Mouse (Mus musculus): ENCODE results near the gene Shroom3. TPM values are rescaled to one million over a fixed set of nuclear protein-coding genes. Genes with fewer than 3 reads are reported as not detected.

Shroom3 gene
- polyA plus RNA-seq, 1 experiment: not detected

GRCm38 (mm10) chr5:92813562-92813961 lies 130.3 kb downstream of the Shroom3 start:
- Histone ChIP-seq H3K27ac (ENCODE audit: insufficient read depth, low read depth, low read length) (no peak overlapping the region), H3K4me1 (ENCODE audit: control insufficient read depth, insufficient read depth, low read length) (no peaks in the 10 kb centered on the region), H3K4me3 (ENCODE audit: insufficient read depth, low read length) (no peak overlapping the region)
- TF ChIP-seq CTCF (IDR thresholded peaks at IDR 0.05; ENCODE audit: low read depth, low read length) (no peak), POLR2A (IDR thresholded peaks at IDR 0.05; ENCODE audit: borderline replicate concordance, low read depth, low read length) (no peak)

DNA sequence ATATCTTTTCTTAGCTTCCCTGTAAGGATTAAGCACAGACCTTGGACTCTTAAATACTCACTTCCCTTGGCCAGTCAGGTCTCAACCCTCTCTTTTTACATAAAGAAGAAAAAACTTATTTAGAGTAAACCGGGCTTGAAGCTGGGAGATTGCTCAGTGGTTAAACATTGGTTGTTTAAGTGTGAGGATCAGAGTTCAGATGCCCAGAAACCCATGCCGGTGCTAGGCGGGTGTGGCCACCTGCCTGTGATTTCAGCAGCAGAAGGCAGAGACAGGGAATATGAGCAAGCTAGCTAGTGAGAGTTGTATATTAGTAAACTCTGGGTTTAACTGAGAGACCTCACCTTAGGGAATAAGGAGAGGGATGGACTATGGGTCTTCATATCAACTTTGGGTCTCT lies 131.4 kb downstream of the Shroom3 start:
- no peak for TF ChIP-seq CTCF (IDR thresholded peaks at IDR 0.05; ENCODE audit: low read depth, low read length)
- no peak for TF ChIP-seq POLR2A (IDR thresholded peaks at IDR 0.05; ENCODE audit: borderline replicate concordance, low read depth, low read length)
- Histone ChIP-seq H3K4me3 (ENCODE audit: insufficient read depth, low read length) (no peak overlapping the region), H3K27ac (ENCODE audit: insufficient read depth, low read depth, low read length) (no peak overlapping the region), H3K4me1 (ENCODE audit: control insufficient read depth, insufficient read depth, low read length) (no peaks in the 10 kb centered on the region)

DNA sequence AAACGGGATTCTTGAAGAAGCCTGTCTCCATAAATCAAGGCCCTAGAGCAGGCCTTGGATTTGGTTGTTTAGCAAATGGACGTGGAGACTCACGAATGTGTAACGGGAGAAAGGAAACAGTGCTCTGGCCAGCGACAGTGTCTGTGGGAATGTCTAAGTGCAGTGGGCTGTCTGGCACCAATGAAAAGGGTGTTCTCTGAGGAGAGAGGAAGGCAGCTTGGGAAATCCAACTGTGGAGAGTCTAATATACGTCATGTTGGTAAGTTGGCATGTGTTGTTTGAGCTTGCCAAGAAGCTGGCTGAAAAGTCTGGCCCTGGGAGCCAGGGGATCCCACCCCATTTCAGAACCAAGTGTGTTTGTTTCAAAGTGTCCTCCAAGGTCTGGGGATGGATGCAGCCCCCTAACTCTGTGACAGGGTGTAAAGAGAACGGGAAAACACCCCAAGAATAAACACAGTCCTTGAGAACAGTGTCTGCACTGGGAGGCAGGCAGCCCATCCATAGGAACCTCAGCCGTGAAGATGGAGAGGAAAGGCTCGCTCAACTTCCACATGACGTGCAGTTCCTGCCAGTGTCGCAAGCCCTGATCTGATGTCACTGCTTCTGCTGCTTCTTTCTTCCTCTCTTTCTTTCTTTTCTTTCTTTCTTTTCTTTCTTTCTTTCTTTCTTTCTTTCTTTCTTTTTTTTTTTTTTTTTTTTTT lies 134.0 kb downstream of the Shroom3 start:
- Histone ChIP-seq H3K4me3 (ENCODE audit: insufficient read depth, low read length) (no peak overlapping the region), H3K4me1 (ENCODE audit: control insufficient read depth, insufficient read depth, low read length) (no peaks in the 10 kb centered on the region), H3K27ac (ENCODE audit: insufficient read depth, low read depth, low read length) (no peak overlapping the region)
- TF ChIP-seq POLR2A (IDR thresholded peaks at IDR 0.05; ENCODE audit: borderline replicate concordance, low read depth, low read length) (no peak), CTCF (IDR thresholded peaks at IDR 0.05; ENCODE audit: low read depth, low read length) (no peak)

- no peak overlapping the region for H3K27ac ChIP-seq (ENCODE audit: insufficient read depth, low read depth, low read length)
- no peak overlapping the region for H3K4me3 ChIP-seq (ENCODE audit: insufficient read depth, low read length)
- no peaks in the 10 kb centered on the region for H3K4me1 ChIP-seq (ENCODE audit: control insufficient read depth, insufficient read depth, low read length)
- TF ChIP-seq POLR2A (IDR thresholded peaks at IDR 0.05; ENCODE audit: borderline replicate concordance, low read depth, low read length): no peak
- no peak for TF ChIP-seq CTCF (IDR thresholded peaks at IDR 0.05; ENCODE audit: low read depth, low read length)
Measured at GRCm38 (mm10) chr5:92821370-92821769, 138.1 kb downstream of the Shroom3 start.

DNA sequence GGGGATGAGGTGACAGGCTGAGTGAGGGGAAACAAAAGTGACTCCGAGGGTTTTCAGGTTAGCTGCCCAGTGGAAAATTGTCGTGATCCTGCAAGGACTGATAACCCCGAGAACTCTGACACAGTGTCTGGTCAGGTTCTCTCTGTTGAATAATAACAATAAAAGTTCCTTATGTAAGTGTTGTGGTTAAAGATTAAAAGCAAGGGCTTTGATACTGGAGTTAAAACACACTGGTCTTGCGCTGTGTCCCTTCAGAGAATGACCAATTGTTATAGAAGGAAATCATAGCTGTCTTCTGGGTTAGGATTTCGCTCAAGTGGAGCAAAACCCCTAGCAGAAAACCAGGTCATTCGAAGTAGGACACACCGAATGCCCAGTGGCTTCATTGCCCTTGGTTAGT lies 140.3 kb downstream of the Shroom3 start:
- no peak overlapping the region for H3K4me3 ChIP-seq (ENCODE audit: insufficient read depth, low read length)
- TF ChIP-seq POLR2A (IDR thresholded peaks at IDR 0.05; ENCODE audit: borderline replicate concordance, low read depth, low read length): no peak
- no peak for TF ChIP-seq CTCF (IDR thresholded peaks at IDR 0.05; ENCODE audit: low read depth, low read length)
- H3K4me1 ChIP-seq (ENCODE audit: control insufficient read depth, insufficient read depth, low read length): no peaks in the 10 kb centered on the region
- no peak overlapping the region for H3K27ac ChIP-seq (ENCODE audit: insufficient read depth, low read depth, low read length)

DNA sequence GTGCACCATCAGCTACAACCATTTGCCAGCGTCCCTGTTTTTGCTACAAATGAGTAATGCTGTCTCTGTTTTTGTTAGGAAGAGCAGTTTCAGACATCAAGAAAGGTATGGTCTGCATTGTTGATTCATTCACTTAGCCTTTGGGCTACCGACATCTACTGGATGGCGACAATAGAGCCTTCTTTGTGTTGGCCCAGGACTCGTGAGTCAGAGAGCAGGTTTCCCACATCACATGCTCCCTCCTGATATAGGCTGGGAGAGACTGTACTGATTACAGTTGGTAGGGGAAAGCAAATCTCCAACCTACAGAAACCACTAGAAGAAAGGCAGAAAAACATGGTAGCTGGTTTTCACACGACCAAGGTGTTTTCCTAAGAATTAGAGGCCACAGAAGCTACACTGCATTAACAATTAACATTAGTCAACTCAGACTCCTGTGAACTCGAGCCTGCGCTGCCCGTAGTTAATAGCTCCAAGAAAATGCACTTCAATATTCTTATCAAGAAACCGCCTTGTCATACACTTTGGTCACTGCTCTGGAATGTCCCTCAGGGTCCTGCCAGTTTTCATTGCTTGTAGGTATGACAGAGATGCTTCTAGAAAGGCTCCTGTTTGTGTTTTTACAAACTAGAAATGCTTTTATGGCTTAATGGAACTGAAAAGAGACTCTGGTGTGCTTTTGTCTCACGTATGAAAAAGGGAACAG lies 141.2 kb downstream of the Shroom3 start:
- no peak overlapping the region for H3K27ac ChIP-seq (ENCODE audit: insufficient read depth, low read depth, low read length)
- no peaks in the 10 kb centered on the region for H3K4me1 ChIP-seq (ENCODE audit: control insufficient read depth, insufficient read depth, low read length)
- TF ChIP-seq POLR2A (IDR thresholded peaks at IDR 0.05; ENCODE audit: borderline replicate concordance, low read depth, low read length) (no peak), CTCF (IDR thresholded peaks at IDR 0.05; ENCODE audit: low read depth, low read length) (no peak)
- H3K4me3 ChIP-seq (ENCODE audit: insufficient read depth, low read length): no peak overlapping the region

DNA sequence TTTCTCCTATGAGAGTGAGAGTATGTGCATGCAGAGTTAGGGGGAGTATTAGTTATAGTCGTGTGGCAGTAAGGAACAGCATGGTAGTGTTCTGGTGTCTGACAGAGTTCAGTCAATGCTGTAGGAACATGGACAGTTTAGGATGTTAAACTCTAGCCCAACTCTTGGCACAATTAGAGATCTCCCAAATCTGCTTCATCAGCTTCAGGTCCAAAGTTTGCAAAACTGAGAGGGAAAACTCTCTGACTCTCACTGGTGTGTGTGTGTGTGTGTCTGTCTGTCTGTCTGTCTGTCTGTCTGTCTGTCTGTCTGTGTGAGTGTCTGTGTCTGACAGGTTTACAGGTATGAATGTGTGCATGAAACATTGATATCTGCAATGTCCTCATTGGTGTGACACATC lies 147.2 kb downstream of the Shroom3 start:
- TF ChIP-seq POLR2A (IDR thresholded peaks at IDR 0.05; ENCODE audit: borderline replicate concordance, low read depth, low read length) (no peak), CTCF (IDR thresholded peaks at IDR 0.05; ENCODE audit: low read depth, low read length) (no peak)

DNA sequence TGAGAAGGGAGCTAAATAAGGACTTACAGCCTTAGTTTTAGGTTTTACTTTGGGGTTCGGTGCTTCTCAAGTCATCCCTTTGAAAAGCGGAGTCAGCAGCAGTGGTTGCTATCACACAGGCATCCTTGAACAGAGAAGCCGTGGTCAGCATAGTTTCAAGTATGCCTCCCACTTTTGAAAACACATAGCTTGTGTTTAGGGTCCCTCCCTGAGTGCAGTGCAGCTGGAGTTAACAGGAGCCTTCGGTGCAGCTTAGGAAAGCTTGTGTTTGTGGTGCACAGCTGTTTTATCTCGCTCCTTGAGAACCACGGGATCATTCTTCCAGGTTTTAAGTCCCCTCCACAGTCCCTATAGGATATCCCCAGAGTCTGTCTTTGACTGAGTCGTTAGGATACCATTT lies 151.3 kb downstream of the Shroom3 start:
- Histone ChIP-seq H3K4me1 (ENCODE audit: control insufficient read depth, insufficient read depth, low read length) (no peaks in the 10 kb centered on the region), H3K4me3 (ENCODE audit: insufficient read depth, low read length) (no peak overlapping the region), H3K27ac (ENCODE audit: insufficient read depth, low read depth, low read length) (no peak overlapping the region)
- TF ChIP-seq POLR2A (IDR thresholded peaks at IDR 0.05; ENCODE audit: borderline replicate concordance, low read depth, low read length) (no peak), CTCF (IDR thresholded peaks at IDR 0.05; ENCODE audit: low read depth, low read length) (no peak)

More for the DNA sequence above, 147.2 kb downstream of the Shroom3 start:
- H3K4me3 ChIP-seq (ENCODE audit: insufficient read depth, low read length): no peak overlapping the region
- H3K4me1 ChIP-seq (ENCODE audit: control insufficient read depth, insufficient read depth, low read length): no peaks in the 10 kb centered on the region
- no peak overlapping the region for H3K27ac ChIP-seq (ENCODE audit: insufficient read depth, low read depth, low read length)

- Histone ChIP-seq H3K27ac (ENCODE audit: insufficient read depth, low read depth, low read length) (no peak overlapping the region), H3K4me3 (ENCODE audit: insufficient read depth, low read length) (no peak overlapping the region), H3K4me1 (ENCODE audit: control insufficient read depth, insufficient read depth, low read length) (no peaks in the 10 kb centered on the region)
- TF ChIP-seq POLR2A (IDR thresholded peaks at IDR 0.05; ENCODE audit: borderline replicate concordance, low read depth, low read length) (no peak), CTCF (IDR thresholded peaks at IDR 0.05; ENCODE audit: low read depth, low read length) (no peak)
Measured at GRCm38 (mm10) chr5:92837311-92837710, 154.1 kb downstream of the Shroom3 start.

GRCm38 (mm10) chr5:92838351-92838784 lies 155.1 kb downstream of the Shroom3 start:
- TF ChIP-seq POLR2A (IDR thresholded peaks at IDR 0.05; ENCODE audit: borderline replicate concordance, low read depth, low read length): no peak
- no peak for TF ChIP-seq CTCF (IDR thresholded peaks at IDR 0.05; ENCODE audit: low read depth, low read length)
- Histone ChIP-seq H3K4me1 (ENCODE audit: control insufficient read depth, insufficient read depth, low read length) (no peaks in the 10 kb centered on the region), H3K27ac (ENCODE audit: insufficient read depth, low read depth, low read length) (no peak overlapping the region), H3K4me3 (ENCODE audit: insufficient read depth, low read length) (no peak overlapping the region)

All from bone marrow macrophage, adult 2 months (primary cell).